Comparison of ENCODE assay signal across 9 mouse cellular contexts in genomic region chr8:70775227-70775626, GRCm38 (mm10). TPM values are rescaled to one million over a fixed set of nuclear protein-coding genes. Genes with fewer than 3 reads are reported as not detected.
DNase-seq lines count a peak whose midpoint lies in the region; ATAC-seq lines count a peak whose summit lies in the region.
"Had no signal": no experiment of that assay in that cellular context is flagged by ENCODE, and none has a peak within 500 bp of the region (broad histone marks: within the 10 kb centered on the region; RNA-seq: fewer than 3 reads in every experiment).

No protein-coding gene starts in this region.

- no peaks in the 10 kb centered on the region for H3K9me3 ChIP-seq in lung, embryonic 16.5 days (ENCODE audit: control insufficient read depth, low read length)
- no peaks in the 10 kb centered on the region for H3K9me3 ChIP-seq in forebrain, embryonic 16.5 days (ENCODE audit: control insufficient read depth, low read length)
- no peaks in the 10 kb centered on the region for H3K9me3 ChIP-seq in limb, embryonic 11.5 days (ENCODE audit: control insufficient read depth, low read length)
- no peaks in the 10 kb centered on the region for H3K9me3 ChIP-seq in stomach, embryonic 14.5 days (ENCODE audit: control insufficient read depth, low read depth, low read length)

- H3K4me1 ChIP-seq in lung, embryonic 16.5 days (replicated peaks; ENCODE audit: control insufficient read depth, insufficient read depth, low read length) = peaks cover 45% of the 10 kb centered on the region
- peaks cover 48% of the 10 kb centered on the region for H3K4me1 ChIP-seq in forebrain, embryonic 16.5 days (replicated peaks; ENCODE audit: control insufficient read depth, insufficient read depth, low read length)
- H3K4me1 ChIP-seq in limb, embryonic 11.5 days (ENCODE audit: control insufficient read depth, insufficient read depth, low read length) = peaks cover 15% of the 10 kb centered on the region
- H3K4me1 ChIP-seq in stomach, embryonic 14.5 days (ENCODE audit: control insufficient read depth, insufficient read depth, low read length) = peaks cover 37% of the 10 kb centered on the region

- ATAC-seq in lung, embryonic 16.5 days (ENCODE audit: low read depth) = no peak
- ATAC-seq in forebrain, embryonic 16.5 days = no peak
- ATAC-seq in limb, embryonic 11.5 days (ENCODE audit: insufficient number of reproducible peaks, low FRiP score, low TSS enrichment, low read depth) = no peak
- no peak for ATAC-seq in stomach, embryonic 14.5 days (ENCODE audit: insufficient number of reproducible peaks, insufficient read depth, low FRiP score, low read depth)

- 89% methylated on average over 5 of the region's 5 CpGs for WGBS in lung, embryonic 16.5 days
- WGBS in forebrain, embryonic 16.5 days = 92% methylated on average over 5 of the region's 5 CpGs
- WGBS in limb, embryonic 11.5 days = 94% methylated on average over 5 of the region's 5 CpGs
- 89% methylated on average over 5 of the region's 5 CpGs for WGBS in stomach, embryonic 14.5 days

- H3K27ac ChIP-seq in lung, embryonic 16.5 days (ENCODE audit: low read length) = no peak overlapping the region
- H3K27ac ChIP-seq in forebrain, embryonic 16.5 days (ENCODE audit: low read length) = no peak overlapping the region
- no peak overlapping the region for H3K27ac ChIP-seq in limb, embryonic 11.5 days (replicated peaks; ENCODE audit: low read depth, low read length)
- no peak overlapping the region for H3K27ac ChIP-seq in stomach, embryonic 14.5 days (ENCODE audit: low read length)

- peak overlapping the region; percentile 97 for H3K4me2 ChIP-seq in lung, embryonic 16.5 days (ENCODE audit: low read depth, low read length)
- H3K4me2 ChIP-seq in forebrain, embryonic 16.5 days (ENCODE audit: low read length) = peak overlapping the region; percentile 94
- H3K4me2 ChIP-seq in limb, embryonic 11.5 days (ENCODE audit: low read depth, severe bottlenecking) = peak overlapping the region; percentile 77; the same call in 1 of the 2 replicates
- peak overlapping the region; percentile 88 for H3K4me2 ChIP-seq in stomach, embryonic 14.5 days (replicated peaks; ENCODE audit: low read depth, low read length)

- H3K9ac ChIP-seq in lung, embryonic 16.5 days (ENCODE audit: low read length) = peak overlapping the region; percentile 99
- H3K9ac ChIP-seq in forebrain, embryonic 16.5 days (replicated peaks; ENCODE audit: low read depth, low read length) = peak overlapping the region; percentile 99
- H3K9ac ChIP-seq in limb, embryonic 11.5 days (ENCODE audit: low read length) = no peak overlapping the region
- peak overlapping the region; percentile 98 for H3K9ac ChIP-seq in stomach, embryonic 14.5 days (replicated peaks; ENCODE audit: low read depth, low read length)

- no peaks in the 10 kb centered on the region for H3K27me3 ChIP-seq in lung, embryonic 16.5 days (ENCODE audit: control insufficient read depth, insufficient read depth, low read depth, low read length)
- no peaks in the 10 kb centered on the region for H3K27me3 ChIP-seq in forebrain, embryonic 16.5 days (replicated peaks; ENCODE audit: control insufficient read depth, insufficient read depth, low read length)
- no peaks in the 10 kb centered on the region for H3K27me3 ChIP-seq in limb, embryonic 11.5 days (ENCODE audit: control insufficient read depth, insufficient read depth, low read length)
- no peaks in the 10 kb centered on the region for H3K27me3 ChIP-seq in stomach, embryonic 14.5 days (ENCODE audit: control insufficient read depth, insufficient read depth, low read length)

- DNase-seq in lung, postnatal 14 days = no peak
- no peak for DNase-seq in limb, embryonic 11.5 days (ENCODE audit: low spot score)
- DNase-seq in right cerebral cortex, postnatal 10 days (ENCODE audit: low spot score in 2 of 2) = no peak
- DNase-seq in spleen, postnatal 10 days (ENCODE audit: low spot score in 2 of 2) = no peak
- no peak for DNase-seq in frontal cortex, postnatal 10 days (ENCODE audit: low spot score in 2 of 2)
- DNase-seq: adrenal gland, postnatal 14 days had no signal

- peak overlapping the region; percentile 91 for H3K4me3 ChIP-seq in lung, embryonic 16.5 days (ENCODE audit: low read length)
- peak overlapping the region; percentile 85 for H3K4me3 ChIP-seq in forebrain, embryonic 16.5 days (replicated peaks; ENCODE audit: low read length)
- H3K4me3 ChIP-seq in limb, embryonic 11.5 days (ENCODE audit: low read depth, low read length) = peak overlapping the region; percentile 86; the same call in 1 of the 2 replicates
- H3K4me3 ChIP-seq in stomach, embryonic 14.5 days (ENCODE audit: low read depth, low read length) = peak overlapping the region; percentile 91; the same call in 1 of the 2 replicates

- H3K36me3 ChIP-seq in lung, embryonic 16.5 days (ENCODE audit: control insufficient read depth, insufficient read depth, low read length) = peaks cover 31% of the 10 kb centered on the region
- peaks cover 21% of the 10 kb centered on the region for H3K36me3 ChIP-seq in forebrain, embryonic 16.5 days (ENCODE audit: control insufficient read depth, insufficient read depth)
- H3K36me3 ChIP-seq in limb, embryonic 11.5 days (ENCODE audit: control insufficient read depth, insufficient read depth, low read length) = peaks cover 24% of the 10 kb centered on the region
- H3K36me3 ChIP-seq in stomach, embryonic 14.5 days (ENCODE audit: control insufficient read depth, insufficient read depth, low read length) = peaks cover 40% of the 10 kb centered on the region

RNA-seq across cellular contexts. Expression of gene Pik3r2, which starts 1.3 kb away (rescaled TPM):
- polyA plus RNA-seq in lung, embryonic 16.5 days (2015; fragmentation: Nextera tagmentation; extraction: Ambion mirVana) = 56.0 and 56.8 TPM in 2 replicates
- 145 and 149 TPM in 2 replicates for polyA plus RNA-seq in forebrain, embryonic 16.5 days (2015; fragmentation: Nextera tagmentation; extraction: Ambion mirVana)
- polyA plus RNA-seq in limb, embryonic 11.5 days (2014; fragmentation: Nextera tagmentation; extraction: Ambion mirVana) = 46.9 and 48.3 TPM in 2 replicates
- 44.5 and 45.1 TPM in 2 replicates for polyA plus RNA-seq in stomach, embryonic 14.5 days (2014; fragmentation: Nextera tagmentation; extraction: Ambion mirVana)

RNA-seq across cellular contexts. Expression of gene Mpv17l2, which starts 14.5 kb away (rescaled TPM):
- 37.1 and 39.2 TPM in 2 replicates for polyA plus RNA-seq in lung, embryonic 16.5 days (2015; fragmentation: Nextera tagmentation; extraction: Ambion mirVana)
- polyA plus RNA-seq in forebrain, embryonic 16.5 days (2015; fragmentation: Nextera tagmentation; extraction: Ambion mirVana) = 49.3 and 49.8 TPM in 2 replicates
- 23.1 and 23.6 TPM in 2 replicates for polyA plus RNA-seq in limb, embryonic 11.5 days (2014; fragmentation: Nextera tagmentation; extraction: Ambion mirVana)
- polyA plus RNA-seq in stomach, embryonic 14.5 days (2014; fragmentation: Nextera tagmentation; extraction: Ambion mirVana) = 42.8 and 43.1 TPM in 2 replicates

RNA-seq across cellular contexts. Expression of gene Rab3a, which starts 20.7 kb away (rescaled TPM):
- polyA plus RNA-seq in lung, embryonic 16.5 days (2015; fragmentation: Nextera tagmentation; extraction: Ambion mirVana) = 14.8 and 16.2 TPM in 2 replicates
- polyA plus RNA-seq in forebrain, embryonic 16.5 days (2015; fragmentation: Nextera tagmentation; extraction: Ambion mirVana) = 350 and 395 TPM in 2 replicates
- 11.6 and 12.3 TPM in 2 replicates for polyA plus RNA-seq in limb, embryonic 11.5 days (2014; fragmentation: Nextera tagmentation; extraction: Ambion mirVana)
- polyA plus RNA-seq in stomach, embryonic 14.5 days (2014; fragmentation: Nextera tagmentation; extraction: Ambion mirVana) = 27.0 and 28.7 TPM in 2 replicates

RNA-seq across cellular contexts. Expression of gene Mast3, which starts 29.6 kb away (rescaled TPM):
- polyA plus RNA-seq in lung, embryonic 16.5 days (2015; fragmentation: Nextera tagmentation; extraction: Ambion mirVana) = 13.7 and 14.3 TPM in 2 replicates
- 22.5 and 30.8 TPM in 2 replicates for polyA plus RNA-seq in forebrain, embryonic 16.5 days (2015; fragmentation: Nextera tagmentation; extraction: Ambion mirVana)
- 11.7 and 14.6 TPM in 2 replicates for polyA plus RNA-seq in limb, embryonic 11.5 days (2014; fragmentation: Nextera tagmentation; extraction: Ambion mirVana)
- 10.7 and 13.2 TPM in 2 replicates for polyA plus RNA-seq in stomach, embryonic 14.5 days (2014; fragmentation: Nextera tagmentation; extraction: Ambion mirVana)

RNA-seq across cellular contexts. Expression of gene Il12rb1, which starts 33.0 kb away (rescaled TPM):
- 0.24 and 0.69 TPM in 2 replicates for polyA plus RNA-seq in lung, embryonic 16.5 days (2015; fragmentation: Nextera tagmentation; extraction: Ambion mirVana)
- 0.08 and 0.09 TPM in 2 replicates for polyA plus RNA-seq in forebrain, embryonic 16.5 days (2015; fragmentation: Nextera tagmentation; extraction: Ambion mirVana)
- not detected in 2 replicates for polyA plus RNA-seq in limb, embryonic 11.5 days (2014; fragmentation: Nextera tagmentation; extraction: Ambion mirVana)
- polyA plus RNA-seq in stomach, embryonic 14.5 days (2014; fragmentation: Nextera tagmentation; extraction: Ambion mirVana) = 0.59 TPM in 1 of 2 replicates, not detected in the other

Comparison
In these comparisons a context has a peak if more than half of its experiments do, and no peak if none do; other contexts are left out.
1. RNA of gene Rab3a, which starts 20.7 kb away (polyA plus RNA-seq): 350 to 395 TPM in forebrain, embryonic 16.5 days; 27.0 to 28.7 TPM in stomach, embryonic 14.5 days, 14.8 to 16.2 TPM in lung, embryonic 16.5 days and 11.6 to 12.3 TPM in limb, embryonic 11.5 days; every median in the first group is over 10 times any median in the second.
2. Peak in every context shown above with its lines, with median percentiles within 50 percentile points of each other: H3K4me2 ChIP-seq and H3K4me3 ChIP-seq.